Mouse (Mus musculus): ENCODE measurements at regions not wholly inside any gene's neighbourhood (a gene's known extent, or its start where the extent isn't known, plus 50 kb on each side); places are given as distances from the start of the nearest gene placed in this dataset.

- TF ChIP-seq EP300 (optimal IDR thresholded peaks at IDR 0.05) (no peak), CTCF (IDR thresholded peaks at IDR 0.05; ENCODE audit: low read depth) (no peak)
Observed at GRCm38 (mm10) chr10:119014731-119015130, 144.7 kb upstream of the Dyrk2 start.

Data from stomach, postnatal 0 days (tissue).